Mouse (Mus musculus) limb, embryonic 11.5 days (tissue): ENCODE measurements around the gene Rnd1. TPM values are rescaled to one million over a fixed set of nuclear protein-coding genes. Genes with fewer than 3 reads are reported as not detected.
A peak's percentile ranks its signal among the peaks of the same experiment; 100 is the strongest.

Source experiments
- ATAC-seq: fragments of 200-750 bp; cut with Nextera tagmentation; 2 replicates; pipeline ENCODE4 v1.8.0; 2017; ENCODE audit warnings: low read depth; ENCODE audit not compliant: insufficient number of reproducible peaks, low FRiP score, low TSS enrichment
- DNase-seq: peaks from one replicate; pipeline ENCODE4 v3.0.0-alpha.2; 2015; ENCODE audit warnings: low spot score
- H3K27ac ChIP-seq: fragments of 300-500 bp; sonication (generic); replicated peaks from 2 replicates; pipeline ENCODE4 v1.5.1; 2014; ENCODE audit warnings: low read depth, mild to moderate bottlenecking, low read length
- H3K27me3 ChIP-seq: fragments of 300-500 bp; sonication (generic); 2 replicates; pipeline ENCODE4 v1.6.1; 2014; ENCODE audit warnings: mild to moderate bottlenecking, low read length, mixed read lengths; ENCODE audit not compliant: control insufficient read depth, insufficient read depth
- H3K36me3 ChIP-seq: fragments of 300-500 bp; sonication (generic); 2 replicates; pipeline ENCODE4 v1.6.1; 2014; ENCODE audit warnings: mild to moderate bottlenecking, low read length, moderate library complexity, mixed read lengths; ENCODE audit not compliant: control insufficient read depth, insufficient read depth
- H3K4me1 ChIP-seq: fragments of 300-500 bp; sonication (generic); 2 replicates; pipeline ENCODE4 v1.6.1; 2014; ENCODE audit warnings: low read length, mixed read lengths; ENCODE audit not compliant: control insufficient read depth, insufficient read depth
- H3K4me2 ChIP-seq: fragments of 300-500 bp; sonication (generic); 2 replicates; pipeline ENCODE4 v1.6.1; 2014; ENCODE audit warnings: low read depth, mild to moderate bottlenecking, moderate library complexity; ENCODE audit not compliant: severe bottlenecking
- H3K4me3 ChIP-seq: fragments of 300-500 bp; sonication (generic); 2 replicates; pipeline ENCODE4 v1.5.1; 2014; ENCODE audit warnings: low read depth, low read length
- H3K9ac ChIP-seq: fragments of 300-500 bp; sonication (generic); 2 replicates; pipeline ENCODE4 v1.6.1; 2014; ENCODE audit warnings: mild to moderate bottlenecking, low read length
- H3K9me3 ChIP-seq: fragments of 300-500 bp; sonication (generic); 2 replicates; pipeline ENCODE4 v1.6.1; 2016; ENCODE audit warnings: low read length; ENCODE audit not compliant: control insufficient read depth
- WGBS: fragments of 180-500 bp; shearing (Covaris S2); extraction: QIAGEN DNeasy Blood & Tissue Kit; methylation state at CpG from one replicate; pipeline ENCODE4 v1.1.7; 2014; 5-methylcytosine and 5-hydroxymethylcytosine counted together
- polyA plus RNA-seq: library from polyadenylated mRNA; unstranded; fragments of >200 nt; fragmentation: Nextera tagmentation; extraction: Ambion mirVana; gene quantifications from 2 replicates; pipeline ENCODE4 v1.2.1, GENCODE M21; 2014

Rnd1 gene
- polyA plus RNA-seq, 1 experiment from 2014 or later, result 0.29 TPM

- H3K4me3 ChIP-seq, result no peak overlapping the region
- H3K36me3 ChIP-seq, result no peaks in the 10 kb centered on the region
- no peaks in the 10 kb centered on the region for H3K9me3 ChIP-seq
- 84% methylated on average over 2 of the region's 2 CpGs for WGBS
- ATAC-seq (no peak), DNase-seq (no peak)
- no peaks in the 10 kb centered on the region for H3K27me3 ChIP-seq
- no peak overlapping the region for H3K9ac ChIP-seq
- no peaks in the 10 kb centered on the region for H3K4me1 ChIP-seq
- no peak overlapping the region for H3K27ac ChIP-seq
- no peak overlapping the region for H3K4me2 ChIP-seq
Observed at GRCm38 (mm10) chr15:98689682-98690081, 12.4 kb upstream of the Rnd1 start.

GRCm38 (mm10) chr15:98685926-98686325 is 8.7 kb upstream of the Rnd1 start:
- Histone ChIP-seq H3K27me3 (no peaks in the 10 kb centered on the region), H3K9ac (no peak overlapping the region), H3K27ac (no peak overlapping the region), H3K9me3 (no peaks in the 10 kb centered on the region), H3K4me3 (no peak overlapping the region), H3K4me2 (no peak overlapping the region), H3K36me3 (no peaks in the 10 kb centered on the region), H3K4me1 (no peaks in the 10 kb centered on the region)
- 69% methylated on average over 3 of the region's 3 CpGs for WGBS
- DNase-seq, result no peak
- no peak for ATAC-seq

- WGBS, result 86% methylated on average over 1 of the region's 1 CpGs
Observed at GRCm38 (mm10) chr15:98683746-98684145, 6.5 kb upstream of the Rnd1 start.

GRCm38 (mm10) chr15:98683177-98683576 is 5.9 kb upstream of the Rnd1 start:
- no peak overlapping the region for H3K27ac ChIP-seq
- H3K9me3 ChIP-seq, result no peaks in the 10 kb centered on the region
- no peaks in the 10 kb centered on the region for H3K36me3 ChIP-seq
- WGBS, result 64% methylated on average over 10 of the region's 10 CpGs
- H3K4me2 ChIP-seq, result no peak overlapping the region
- ATAC-seq (no peak), DNase-seq (no peak)
- H3K9ac ChIP-seq, result no peak overlapping the region
- no peaks in the 10 kb centered on the region for H3K4me1 ChIP-seq
- peaks cover under 1% of the 10 kb centered on the region; the same call in 1 of the 2 replicates for H3K27me3 ChIP-seq
- no peak overlapping the region for H3K4me3 ChIP-seq

More at GRCm38 (mm10) chr15:98683746-98684145, 6.5 kb upstream of the Rnd1 start:
- Histone ChIP-seq H3K36me3 (no peaks in the 10 kb centered on the region), H3K4me1 (no peaks in the 10 kb centered on the region), H3K9me3 (no peaks in the 10 kb centered on the region), H3K4me2 (no peak overlapping the region), H3K4me3 (no peak overlapping the region), H3K9ac (no peak overlapping the region), H3K27ac (no peak overlapping the region), H3K27me3 (no peaks in the 10 kb centered on the region)
- ATAC-seq (no peak), DNase-seq (no peak)

GRCm38 (mm10) chr15:98681633-98682032 is 4.4 kb upstream of the Rnd1 start:
- H3K4me3 ChIP-seq, result no peak overlapping the region
- H3K27ac ChIP-seq, result no peak overlapping the region
- H3K9ac ChIP-seq, result no peak overlapping the region
- no peaks in the 10 kb centered on the region for H3K9me3 ChIP-seq
- WGBS, result 78% methylated on average over 7 of the region's 7 CpGs
- H3K4me1 ChIP-seq, result peaks cover 4% of the 10 kb centered on the region
- DNase-seq, result no peak
- no peak for ATAC-seq
- peaks cover 9% of the 10 kb centered on the region for H3K27me3 ChIP-seq
- H3K4me2 ChIP-seq, result no peak overlapping the region
- H3K36me3 ChIP-seq, result no peaks in the 10 kb centered on the region

GRCm38 (mm10) chr15:98680660-98681059 is 3.4 kb upstream of the Rnd1 start:
- Histone ChIP-seq H3K9me3 (no peaks in the 10 kb centered on the region), H3K36me3 (no peaks in the 10 kb centered on the region), H3K4me1 (peaks cover 4% of the 10 kb centered on the region), H3K27me3 (peaks cover 17% of the 10 kb centered on the region), H3K9ac (no peak overlapping the region; the same call in 1 of the 2 replicates), H3K4me2 (no peak overlapping the region), H3K4me3 (no peak overlapping the region), H3K27ac (no peak overlapping the region)
- DNase-seq (no peak), ATAC-seq (no peak)
- 87% methylated on average over 8 of the region's 8 CpGs for WGBS

GRCm38 (mm10) chr15:98677977-98678376 is 716 bp upstream of the Rnd1 start:
- no peak for ATAC-seq
- H3K4me3 ChIP-seq, result no peak overlapping the region
- 72% methylated on average over 7 of the region's 7 CpGs for WGBS
- H3K9me3 ChIP-seq, result no peaks in the 10 kb centered on the region
- H3K9ac ChIP-seq, result no peak overlapping the region
- H3K27ac ChIP-seq, result no peak overlapping the region
- H3K27me3 ChIP-seq, result peaks cover 36% of the 10 kb centered on the region
- no peaks in the 10 kb centered on the region for H3K36me3 ChIP-seq
- no peak overlapping the region for H3K4me2 ChIP-seq
- peaks cover 6% of the 10 kb centered on the region for H3K4me1 ChIP-seq
- no peak for DNase-seq

GRCm38 (mm10) chr15:98676471-98676870 is 790 bp downstream of the Rnd1 start:
- Histone ChIP-seq H3K4me1 (peaks cover 6% of the 10 kb centered on the region), H3K4me3 (peak overlapping the region; percentile 33; the same call in 1 of the 2 replicates), H3K27me3 (peaks cover 36% of the 10 kb centered on the region), H3K36me3 (no peaks in the 10 kb centered on the region), H3K27ac (no peak overlapping the region), H3K9ac (no peak overlapping the region), H3K9me3 (no peaks in the 10 kb centered on the region), H3K4me2 (no peak overlapping the region; the same call in 1 of the 2 replicates)
- 3% methylated on average over 9 of the region's 9 CpGs for WGBS
- ATAC-seq, result no peak
- DNase-seq, result peak; percentile 37

GRCm38 (mm10) chr15:98675634-98676250 is 1.5 kb downstream of the Rnd1 start:
- WGBS, result 8% methylated on average over 14 of the region's 14 CpGs
- H3K9ac ChIP-seq, result no peak overlapping the region
- H3K27ac ChIP-seq, result no peak overlapping the region
- DNase-seq (no peak), ATAC-seq (no peak)
- no peak overlapping the region for H3K4me3 ChIP-seq
- no peak overlapping the region for H3K4me2 ChIP-seq
- H3K36me3 ChIP-seq, result no peaks in the 10 kb centered on the region
- H3K27me3 ChIP-seq, result peaks cover 36% of the 10 kb centered on the region
- H3K4me1 ChIP-seq, result peaks cover 6% of the 10 kb centered on the region
- H3K9me3 ChIP-seq, result no peaks in the 10 kb centered on the region
